Mouse (Mus musculus): ENCODE measurements around the gene Lrrc51.

GRCm38 (mm10) chr7:101918071-101918470 is 15.6 kb downstream of the Lrrc51 start:
- TF ChIP-seq CTCF (IDR thresholded peaks at IDR 0.05; ENCODE audit: low read depth) (peak; percentile 91), EP300 (IDR thresholded peaks at IDR 0.05; ENCODE audit: low read depth) (no peak)

Measured in liver, embryonic 14.5 days (tissue).